Mouse (Mus musculus) intestine, postnatal 0 days (tissue): Measurements from ENCODE around the gene Fgfr2. TPM values are rescaled to one million over a fixed set of nuclear protein-coding genes. Genes with fewer than 3 reads are reported as not detected.

ENCODE experiments used
- ATAC-seq: fragments of 200-750 bp; cut with Nextera tagmentation; 2 replicates; pipeline ENCODE4 v1.8.0; 2017; ENCODE audit warnings: mild to moderate bottlenecking, moderate TSS enrichment, moderate library complexity
- H3K27ac ChIP-seq: fragments of 300-500 bp; sonication (generic); 2 replicates; pipeline ENCODE4 v1.5.1; 2014; ENCODE audit warnings: mild to moderate bottlenecking, low read depth, low read length, moderate library complexity
- H3K27me3 ChIP-seq: fragments of 300-500 bp; sonication (generic); replicated peaks from 2 replicates; pipeline ENCODE4 v1.6.1; 2014; ENCODE audit warnings: low read length, mixed read lengths; ENCODE audit not compliant: control insufficient read depth, insufficient read depth
- H3K36me3 ChIP-seq: fragments of 300-500 bp; sonication (generic); 2 replicates; pipeline ENCODE4 v1.6.1; 2014; ENCODE audit warnings: mild to moderate bottlenecking, moderate library complexity; ENCODE audit not compliant: control insufficient read depth, insufficient read depth
- H3K4me1 ChIP-seq: fragments of 300-500 bp; sonication (generic); replicated peaks from 2 replicates; pipeline ENCODE4 v1.6.1; 2014; ENCODE audit warnings: antibody characterized with exemption, low read length, mixed read lengths; ENCODE audit not compliant: control insufficient read depth, insufficient read depth
- H3K4me2 ChIP-seq: fragments of 300-500 bp; sonication (generic); replicated peaks from 2 replicates; pipeline ENCODE4 v1.6.1; 2014; ENCODE audit warnings: low read depth, mild to moderate bottlenecking, moderate library complexity
- H3K4me3 ChIP-seq: fragments of 300-500 bp; sonication (generic); 2 replicates; pipeline ENCODE4 v1.5.1; 2014; ENCODE audit warnings: low read depth, low read length
- H3K9ac ChIP-seq: fragments of 300-500 bp; sonication (generic); 2 replicates; pipeline ENCODE4 v1.6.1; 2014; ENCODE audit warnings: mild to moderate bottlenecking, low read depth, low read length
- H3K9me3 ChIP-seq: fragments of 300-500 bp; sonication (generic); 2 replicates; pipeline ENCODE4 v1.6.1; 2016; ENCODE audit warnings: mixed run types; ENCODE audit not compliant: control insufficient read depth
- CTCF ChIP-seq: sonication (generic); IDR thresholded peaks from 2 replicates; pipeline ENCODE4 v1.5.1; 2016; ENCODE audit warnings: low read depth, mild to moderate bottlenecking, control low read depth, antibody characterized with exemption, moderate library complexity
- WGBS: fragments of 180-500 bp; shearing (Covaris S2); extraction: QIAGEN DNeasy Blood & Tissue Kit; methylation state at CpG from one replicate; pipeline ENCODE4 v1.1.7; 2014; 5-methylcytosine and 5-hydroxymethylcytosine counted together
- polyA plus RNA-seq: library from polyadenylated mRNA; unstranded; fragments of >200 nt; fragmentation: Nextera tagmentation; extraction: Ambion mirVana; gene quantifications from 2 replicates; pipeline ENCODE4 v1.2.1, GENCODE M21; 2015

Gene Fgfr2
- polyA plus RNA-seq, 1 experiment from 2014 or later = 29.5 TPM

DNA sequence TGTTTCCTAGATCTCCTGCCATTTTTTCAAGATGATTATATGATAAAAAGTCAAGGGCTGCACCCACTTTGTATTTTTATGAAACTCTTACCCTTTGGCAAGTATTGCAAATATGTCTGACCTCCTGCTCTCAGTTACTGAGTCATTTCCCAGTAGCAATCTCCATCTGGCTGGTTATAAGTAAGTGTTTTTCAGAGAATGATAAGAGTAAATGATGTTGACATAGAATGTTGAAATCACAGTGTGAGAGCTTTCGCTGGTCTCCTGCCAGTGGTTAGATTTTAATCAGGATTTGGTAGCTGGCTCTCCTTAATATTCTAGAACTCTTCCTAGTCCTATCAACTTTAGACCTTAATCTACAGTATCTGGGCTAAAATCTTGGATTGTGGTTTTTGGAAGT, 2111.2 kb downstream of the Fgfr2 start:
- no peak overlapping the region for H3K4me2 ChIP-seq
- H3K27me3 ChIP-seq = peaks cover 2% of the 10 kb centered on the region; the same call in 1 of the 2 replicates
- TF ChIP-seq CTCF = no peak
- no peak overlapping the region for H3K9ac ChIP-seq
- peak; percentile 63 for ATAC-seq
- H3K27ac ChIP-seq = no peak overlapping the region
- H3K4me1 ChIP-seq = peaks cover 3% of the 10 kb centered on the region
- no peaks in the 10 kb centered on the region for H3K36me3 ChIP-seq
- no peak overlapping the region for H3K4me3 ChIP-seq
- H3K9me3 ChIP-seq = no peaks in the 10 kb centered on the region
- WGBS = 35% methylated on average over 1 of the region's 1 CpGs

- Histone ChIP-seq H3K27ac (no peak overlapping the region), H3K36me3 (no peaks in the 10 kb centered on the region), H3K9me3 (no peaks in the 10 kb centered on the region), H3K27me3 (no peaks in the 10 kb centered on the region; the same call in 1 of the 2 replicates), H3K9ac (no peak overlapping the region), H3K4me3 (no peak overlapping the region), H3K4me1 (peaks cover 3% of the 10 kb centered on the region), H3K4me2 (no peak overlapping the region)
- peak; percentile 65 for ATAC-seq
- 53% methylated on average over 5 of the region's 5 CpGs for WGBS
- TF ChIP-seq CTCF = no peak
Observed at GRCm38 (mm10) chr7:131009178-131009577, 2114.0 kb downstream of the Fgfr2 start.

GRCm38 (mm10) chr7:131007221-131007620, 2115.9 kb downstream of the Fgfr2 start:
- no peak for TF ChIP-seq CTCF
- Histone ChIP-seq H3K27ac (no peak overlapping the region), H3K27me3 (no peaks in the 10 kb centered on the region; the same call in 1 of the 2 replicates), H3K4me1 (peaks cover 3% of the 10 kb centered on the region), H3K4me3 (no peak overlapping the region), H3K36me3 (no peaks in the 10 kb centered on the region), H3K4me2 (no peak overlapping the region), H3K9me3 (no peaks in the 10 kb centered on the region), H3K9ac (no peak overlapping the region)
- ATAC-seq = no peak
- 96% methylated on average over 2 of the region's 2 CpGs for WGBS

- no peak for TF ChIP-seq CTCF
- no peak overlapping the region for H3K4me3 ChIP-seq
- no peak overlapping the region for H3K9ac ChIP-seq
- WGBS = 72% methylated on average over 5 of the region's 5 CpGs
- no peak for ATAC-seq
- H3K27ac ChIP-seq = no peak overlapping the region
- no peaks in the 10 kb centered on the region for H3K9me3 ChIP-seq
- H3K4me1 ChIP-seq = peaks cover 3% of the 10 kb centered on the region; the same call in 1 of the 2 replicates
- no peak overlapping the region for H3K4me2 ChIP-seq
- no peaks in the 10 kb centered on the region; the same call in 1 of the 2 replicates for H3K27me3 ChIP-seq
- no peaks in the 10 kb centered on the region for H3K36me3 ChIP-seq
Observed at GRCm38 (mm10) chr7:131004071-131004470, 2119.1 kb downstream of the Fgfr2 start.

- H3K27ac ChIP-seq = no peak overlapping the region
- WGBS = 44% methylated on average over 12 of the region's 12 CpGs
- H3K9me3 ChIP-seq = no peaks in the 10 kb centered on the region
- H3K36me3 ChIP-seq = no peaks in the 10 kb centered on the region
- no peak overlapping the region for H3K9ac ChIP-seq
- 0 out of 2 replicates have a peak, but pooled peaks cover 3% of the 10 kb centered on the region for H3K4me1 ChIP-seq
- ATAC-seq = peak; percentile 74
- no peak overlapping the region for H3K4me2 ChIP-seq
- TF ChIP-seq CTCF = no peak
- no peaks in the 10 kb centered on the region for H3K27me3 ChIP-seq
- no peak overlapping the region for H3K4me3 ChIP-seq
Observed at GRCm38 (mm10) chr7:131001976-131002726, 2121.0 kb downstream of the Fgfr2 start.

DNA sequence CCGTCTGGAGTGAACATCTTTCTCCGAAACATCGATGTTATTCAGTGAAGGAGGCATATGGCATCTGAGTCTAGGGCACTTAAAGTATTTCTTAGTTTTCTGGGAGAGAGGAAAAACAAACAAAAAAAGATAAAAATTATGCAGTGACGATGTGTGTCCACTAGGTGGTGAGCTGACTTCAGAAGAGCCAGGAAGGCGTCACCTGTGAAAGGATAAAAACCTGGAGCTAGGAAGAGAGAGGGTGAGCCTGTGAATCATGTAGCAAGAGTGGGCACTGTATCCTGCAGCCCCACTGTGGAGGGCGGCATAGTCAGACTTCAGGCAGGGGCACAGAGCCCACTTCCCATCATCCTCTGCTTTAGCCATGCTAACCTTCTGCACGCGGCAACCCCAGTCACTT, 2129.2 kb downstream of the Fgfr2 start:
- WGBS = 48% methylated on average over 8 of the region's 8 CpGs
- H3K4me1 ChIP-seq = no peaks in the 10 kb centered on the region
- H3K27me3 ChIP-seq = no peaks in the 10 kb centered on the region
- H3K4me2 ChIP-seq = no peak overlapping the region
- H3K36me3 ChIP-seq = no peaks in the 10 kb centered on the region
- no peak overlapping the region for H3K9ac ChIP-seq
- no peak for ATAC-seq
- H3K4me3 ChIP-seq = no peak overlapping the region
- peak; percentile 86 for TF ChIP-seq CTCF
- H3K27ac ChIP-seq = no peak overlapping the region
- H3K9me3 ChIP-seq = no peaks in the 10 kb centered on the region
